Mouse (Mus musculus) liver, postnatal 0 days (tissue): ENCODE measurements around the gene Aldh18a1. TPM values are rescaled to one million over a fixed set of nuclear protein-coding genes. Genes with fewer than 3 reads are reported as not detected.

Source experiments
- ATAC-seq: fragments of 200-750 bp; cut with Nextera tagmentation; 2 replicates; pipeline ENCODE4 v1.8.0; 2017; ENCODE audit warnings: mild to moderate bottlenecking, moderate library complexity
- DNase-seq: peaks from one replicate; pipeline ENCODE4 v3.0.0-alpha.2; 2016
- H3K27ac ChIP-seq: fragments of 300-500 bp; sonication (generic); 2 replicates; pipeline ENCODE4 v1.5.1; 2014; ENCODE audit warnings: antibody characterized with exemption, moderate library complexity, mild to moderate bottlenecking, low read depth
- H3K27me3 ChIP-seq: fragments of 300-500 bp; sonication (generic); 2 replicates; pipeline ENCODE4 v1.6.1; 2014; ENCODE audit warnings: low read length, control low read depth, mixed read lengths; ENCODE audit not compliant: insufficient read depth
- H3K36me3 ChIP-seq: fragments of 300-500 bp; sonication (generic); replicated peaks from 2 replicates; pipeline ENCODE4 v1.6.1; 2014; ENCODE audit warnings: mild to moderate bottlenecking, control low read depth, low read length, moderate library complexity, mixed read lengths; ENCODE audit not compliant: insufficient read depth
- H3K4me1 ChIP-seq: fragments of 300-500 bp; sonication (generic); 2 replicates; pipeline ENCODE4 v1.6.1; 2014; ENCODE audit warnings: antibody characterized with exemption, mild to moderate bottlenecking, control low read depth; ENCODE audit not compliant: insufficient read depth
- H3K4me2 ChIP-seq: fragments of 300-500 bp; sonication (generic); 2 replicates; pipeline ENCODE4 v1.6.1; 2014; ENCODE audit warnings: low read depth, mild to moderate bottlenecking, low read length, moderate library complexity, mixed read lengths
- H3K4me3 ChIP-seq: fragments of 300-500 bp; sonication (generic); 2 replicates; pipeline ENCODE4 v1.5.1; 2014; ENCODE audit warnings: low read depth, low read length
- H3K9ac ChIP-seq: fragments of 300-500 bp; sonication (generic); replicated peaks from 2 replicates; pipeline ENCODE4 v1.6.1; 2014; ENCODE audit warnings: mild to moderate bottlenecking, moderate library complexity
- H3K9me3 ChIP-seq: fragments of 300-500 bp; sonication (generic); 2 replicates; pipeline ENCODE4 v1.6.1; 2016; ENCODE audit warnings: mild to moderate bottlenecking, control low read depth, low read length, mixed read lengths
- CTCF ChIP-seq: sonication (generic); IDR thresholded peaks from 2 replicates; pipeline ENCODE4 v1.5.1; 2016; ENCODE audit warnings: antibody characterized with exemption, low read depth
- EP300 ChIP-seq: IDR thresholded peaks from 2 replicates; pipeline ENCODE4 v1.6.1; 2016; ENCODE audit warnings: antibody characterized with exemption, low read depth, mild to moderate bottlenecking
- WGBS: fragments of 180-500 bp; shearing (Covaris S2); extraction: QIAGEN DNeasy Blood & Tissue Kit; methylation state at CpG from one replicate; pipeline ENCODE4 v1.1.7; 2014; ENCODE audit not compliant: insufficient replicate concordance; 5-methylcytosine and 5-hydroxymethylcytosine counted together
- polyA plus RNA-seq: library from polyadenylated mRNA; unstranded; fragments of >200 nt; fragmentation: Nextera tagmentation; extraction: Ambion mirVana; gene quantifications from 2 replicates; pipeline ENCODE4 v1.2.1, GENCODE M21; 2015

Gene Aldh18a1
- polyA plus RNA-seq, 1 experiment from 2014 or later: 9.1 TPM

DNA sequence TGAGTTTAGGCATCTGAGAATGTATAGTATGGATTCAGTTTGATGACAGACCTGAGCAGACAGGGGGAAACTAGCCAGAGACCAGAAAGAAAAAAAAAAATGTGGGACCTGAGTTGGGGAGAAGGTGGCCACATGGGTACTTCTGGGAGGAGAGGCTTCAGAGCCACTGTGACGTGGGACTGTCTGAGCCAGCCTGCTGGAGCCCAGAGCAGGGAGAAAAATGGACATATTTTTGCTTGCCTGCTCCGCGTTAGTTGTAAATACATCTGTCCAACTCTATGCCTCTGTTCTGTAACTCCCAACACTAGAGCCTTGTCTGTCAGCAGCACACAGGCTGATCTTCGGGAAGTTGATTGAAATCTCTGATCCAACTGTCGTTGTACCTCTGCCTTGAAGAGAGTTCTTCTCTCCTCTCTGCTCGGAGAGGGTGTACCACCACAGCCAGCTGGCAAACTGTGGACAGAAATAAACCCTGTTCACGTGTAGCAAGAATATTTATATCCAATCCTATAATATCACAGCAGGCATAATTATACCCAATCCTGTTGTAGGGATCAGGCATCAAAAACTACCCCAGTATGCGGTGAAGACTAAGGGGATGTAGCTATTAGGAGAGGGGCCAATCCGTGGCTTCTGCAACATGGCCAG lies 61.8 kb downstream of the Aldh18a1 start:
- H3K4me1 ChIP-seq: no peaks in the 10 kb centered on the region
- TF ChIP-seq CTCF (no peak), EP300 (no peak)
- WGBS: 73% methylated on average over 9 of the region's 9 CpGs
- H3K36me3 ChIP-seq: no peaks in the 10 kb centered on the region
- ATAC-seq (no peak), DNase-seq (no peak)
- H3K4me2 ChIP-seq: no peak overlapping the region
- H3K4me3 ChIP-seq: no peak overlapping the region
- no peak overlapping the region for H3K27ac ChIP-seq
- no peaks in the 10 kb centered on the region for H3K27me3 ChIP-seq
- no peak overlapping the region for H3K9ac ChIP-seq
- no peaks in the 10 kb centered on the region for H3K9me3 ChIP-seq

DNA sequence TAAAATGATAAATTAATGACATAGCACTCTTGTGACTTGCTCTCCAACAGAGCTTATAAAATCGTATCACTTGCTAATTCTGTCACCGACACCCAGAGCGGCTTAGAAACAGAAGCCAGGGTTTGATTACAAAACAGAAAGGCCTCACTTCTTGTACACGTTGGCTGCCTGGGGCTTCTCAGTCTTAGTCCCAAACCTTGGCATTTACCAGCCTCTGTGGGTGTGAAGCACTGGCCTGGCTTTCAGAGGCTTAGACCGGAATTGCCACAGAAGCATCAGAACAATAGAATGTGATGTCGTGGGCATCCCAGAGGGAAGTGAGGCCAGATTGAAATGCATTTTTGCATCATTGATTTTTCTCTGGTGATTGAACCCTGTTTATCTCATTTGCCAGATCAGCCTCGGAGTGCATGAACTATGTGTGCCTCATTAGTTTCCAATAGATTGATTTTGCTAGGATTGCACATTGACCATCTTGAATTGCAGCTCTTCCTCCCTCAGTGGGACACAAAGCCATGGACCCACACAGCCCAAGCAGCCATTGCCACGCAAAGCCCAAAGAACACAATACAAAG lies 64.7 kb downstream of the Aldh18a1 start:
- 74% methylated on average over 8 of the region's 8 CpGs for WGBS
- no peaks in the 10 kb centered on the region for H3K9me3 ChIP-seq
- H3K27me3 ChIP-seq: no peaks in the 10 kb centered on the region

DNA sequence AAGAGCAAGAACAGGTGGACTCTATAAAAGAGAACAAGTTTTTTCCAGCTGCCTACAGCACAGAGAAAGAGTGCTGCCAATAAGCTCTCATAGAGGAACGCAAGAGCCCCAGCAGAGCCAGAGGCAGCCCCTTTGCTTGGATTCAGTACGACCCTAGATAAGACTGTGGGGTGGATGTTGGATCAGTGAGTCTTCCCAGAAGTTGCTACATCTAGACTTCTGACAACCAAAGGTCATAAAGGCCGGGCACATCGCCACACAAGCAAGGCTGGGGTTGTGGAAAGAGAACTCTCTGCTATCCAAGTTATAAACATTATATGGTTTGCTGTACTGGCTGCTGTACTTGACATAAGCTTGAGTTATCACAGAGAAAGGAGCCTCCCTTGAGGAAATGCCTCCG lies 67.9 kb downstream of the Aldh18a1 start:
- H3K36me3 ChIP-seq: no peaks in the 10 kb centered on the region
- no peak overlapping the region for H3K27ac ChIP-seq
- H3K9ac ChIP-seq: no peak overlapping the region
- H3K9me3 ChIP-seq: no peaks in the 10 kb centered on the region
- DNase-seq (no peak), ATAC-seq (no peak)
- no peak overlapping the region for H3K4me2 ChIP-seq
- H3K4me3 ChIP-seq: no peak overlapping the region
- 73% methylated on average over 5 of the region's 5 CpGs for WGBS
- no peaks in the 10 kb centered on the region for H3K27me3 ChIP-seq
- no peaks in the 10 kb centered on the region for H3K4me1 ChIP-seq
- no peak for TF ChIP-seq EP300
- TF ChIP-seq CTCF: no peak

More for the DNA sequence above, 64.7 kb downstream of the Aldh18a1 start:
- Histone ChIP-seq H3K36me3 (no peaks in the 10 kb centered on the region), H3K9ac (no peak overlapping the region), H3K27ac (no peak overlapping the region), H3K4me2 (no peak overlapping the region), H3K4me1 (no peaks in the 10 kb centered on the region), H3K4me3 (no peak overlapping the region)
- no peak for ATAC-seq
- DNase-seq: no peak
- TF ChIP-seq EP300: no peak
- TF ChIP-seq CTCF: no peak

DNA sequence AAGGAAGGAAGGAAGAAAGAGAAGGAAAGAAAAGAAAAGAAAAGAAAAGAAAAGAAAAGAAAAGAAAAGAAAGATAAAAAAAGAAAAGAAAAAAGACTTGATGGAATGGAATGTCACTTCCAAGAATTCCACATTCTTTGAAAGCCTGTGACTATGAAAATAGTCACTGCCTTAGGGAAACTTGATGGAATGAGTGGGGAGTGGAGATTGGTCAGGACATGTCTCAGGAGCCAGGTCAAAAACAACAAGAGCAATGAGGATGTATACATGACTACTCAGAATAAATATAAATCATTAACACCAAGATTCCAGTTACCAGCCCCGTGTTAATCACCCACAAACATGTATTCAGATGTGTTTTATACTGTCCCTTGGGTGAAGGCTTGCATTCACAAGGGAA lies 69.6 kb downstream of the Aldh18a1 start:
- Histone ChIP-seq H3K9ac (no peak overlapping the region), H3K4me2 (no peak overlapping the region), H3K9me3 (no peaks in the 10 kb centered on the region), H3K36me3 (no peaks in the 10 kb centered on the region), H3K27ac (no peak overlapping the region), H3K4me1 (no peaks in the 10 kb centered on the region), H3K27me3 (no peaks in the 10 kb centered on the region), H3K4me3 (no peak overlapping the region)
- ATAC-seq (no peak), DNase-seq (no peak)
- no peak for TF ChIP-seq CTCF
- no peak for TF ChIP-seq EP300
- WGBS: 54% methylated on average over 1 of the region's 1 CpGs

DNA sequence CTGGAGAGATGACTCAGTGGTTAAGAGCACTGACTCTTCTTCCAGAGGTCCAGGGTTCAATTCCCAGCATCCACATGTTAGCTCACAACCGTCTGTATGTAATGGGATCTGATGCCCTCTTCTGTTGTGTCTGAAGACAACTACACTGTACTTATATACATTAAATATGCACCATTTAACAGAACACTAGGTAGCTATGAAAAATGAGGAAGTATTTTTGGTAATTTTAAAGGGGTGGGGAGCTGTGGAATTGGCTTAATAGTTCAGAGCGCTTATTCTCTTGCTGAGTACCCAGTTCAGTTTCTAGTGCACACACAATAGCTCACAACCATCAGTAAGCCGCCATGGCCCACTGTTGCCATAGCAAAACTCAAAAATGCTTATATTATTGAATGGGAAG lies 72.7 kb downstream of the Aldh18a1 start:
- H3K27me3 ChIP-seq: no peaks in the 10 kb centered on the region
- TF ChIP-seq CTCF (no peak), EP300 (no peak)
- no peak overlapping the region for H3K27ac ChIP-seq
- no peaks in the 10 kb centered on the region for H3K36me3 ChIP-seq
- H3K4me2 ChIP-seq: no peak overlapping the region
- no peak overlapping the region for H3K4me3 ChIP-seq
- peaks cover 11% of the 10 kb centered on the region for H3K4me1 ChIP-seq
- no peak overlapping the region for H3K9ac ChIP-seq
- no peak for ATAC-seq
- WGBS: 82% methylated on average over 3 of the region's 3 CpGs
- DNase-seq: no peak
- no peaks in the 10 kb centered on the region for H3K9me3 ChIP-seq

DNA sequence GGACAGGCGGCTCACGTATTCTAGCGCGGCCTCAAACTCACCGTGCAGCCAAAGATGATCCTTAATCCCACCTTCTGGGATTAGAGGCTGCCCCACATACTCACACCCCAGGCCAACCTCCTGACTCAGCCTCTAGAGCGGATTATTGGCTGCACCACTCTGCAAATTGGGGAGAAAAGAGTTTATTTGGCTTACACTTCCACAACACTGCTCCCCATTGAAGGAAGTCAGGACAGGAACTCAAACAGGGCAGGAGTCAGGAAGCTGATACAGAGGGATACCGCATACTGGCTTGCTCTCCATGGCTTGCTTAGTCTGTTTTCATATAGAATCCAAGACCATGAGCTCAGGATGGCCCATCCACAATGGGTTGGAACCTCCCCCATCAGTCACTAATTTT lies 73.9 kb downstream of the Aldh18a1 start:
- no peak overlapping the region for H3K9ac ChIP-seq
- no peak overlapping the region for H3K4me3 ChIP-seq
- H3K36me3 ChIP-seq: no peaks in the 10 kb centered on the region
- H3K27ac ChIP-seq: no peak overlapping the region
- 80% methylated on average over 7 of the region's 7 CpGs for WGBS
- ATAC-seq (no peak), DNase-seq (no peak)
- peaks cover 14% of the 10 kb centered on the region for H3K4me1 ChIP-seq
- no peaks in the 10 kb centered on the region for H3K27me3 ChIP-seq
- no peak for TF ChIP-seq EP300
- TF ChIP-seq CTCF: no peak
- H3K9me3 ChIP-seq: no peaks in the 10 kb centered on the region
- no peak overlapping the region for H3K4me2 ChIP-seq
